Mouse (Mus musculus) testis, adult 2 months (tissue): Measurements from ENCODE around the gene Cyp2b23. TPM values are rescaled to one million over a fixed set of nuclear protein-coding genes. Genes with fewer than 3 reads are reported as not detected.

Source experiments
- polyA plus RNA-seq: library from polyadenylated mRNA; depleted of rRNA; stranded (reverse); fragments of >200 nt; gene quantifications from 2 replicates; pipeline ENCODE4 v1.2.3, GENCODE M21; 2012; rRNA removed

Gene Cyp2b23
- polyA plus RNA-seq, 1 experiment = 0.22 TPM

Other genes starting within 250 kb of the Cyp2b23 start
- gene Nlrp9a, start 151.4 kb downstream of the Cyp2b23 start, polyA plus RNA-seq = not detected in 2 replicates
- 0.04 and 0.09 TPM in 2 replicates for gene Vmn1r185, start 68.0 kb downstream of the Cyp2b23 start, polyA plus RNA-seq
- 1.3 and 1.5 TPM in 2 replicates for gene Cyp2b19, start 70.7 kb upstream of the Cyp2b23 start, polyA plus RNA-seq
- not detected in 2 replicates for gene Cyp2g1, start 122.5 kb upstream of the Cyp2b23 start, polyA plus RNA-seq
- gene Cyp2a5, start 148.9 kb upstream of the Cyp2b23 start, polyA plus RNA-seq = 0.09 TPM in 1 of 2 replicates, not detected in the other